Mouse (Mus musculus) hematopoietic stem cell, adult 5-6 weeks (primary cell): Measurements from ENCODE around the gene Slc2a3. TPM values are rescaled to one million over a fixed set of nuclear protein-coding genes. Genes with fewer than 3 reads are reported as not detected.

Experiments used
- ATAC-seq, 2 experiments: fragments of 125-278 bp in 1 of 2; replicated peaks in 1 of 2; 2 replicates each; pipeline ENCODE4 v1.8.0; 2016 to 2017; ENCODE audit warnings: inconsistent platforms in 2 of 2, mild to moderate bottlenecking in 2 of 2, moderate number of reproducible peaks in 2 of 2, low read depth in 1 of 2, moderate TSS enrichment in 1 of 2; ENCODE audit not compliant: low FRiP score in 2 of 2, poor library complexity in 2 of 2, severe bottlenecking in 2 of 2, insufficient read depth in 1 of 2, low TSS enrichment in 1 of 2
- total RNA-seq: library from RNA; stranded (forward); fragments of 172-1452, 232-1000 nt; gene quantifications from 2 replicates; pipeline ENCODE4 v1.2.3, GENCODE M21; 2017

Slc2a3 gene
- 64.6 and 82.1 TPM in 2 replicates for total RNA-seq

- peak; percentile 39 to 65 for ATAC-seq
These were observed at the start of gene Slc2a3 for GRCm38 (mm10) chr6:122801301-122801800. Slc2a3 (minus strand) TSS chr6:122801640.

DNA sequence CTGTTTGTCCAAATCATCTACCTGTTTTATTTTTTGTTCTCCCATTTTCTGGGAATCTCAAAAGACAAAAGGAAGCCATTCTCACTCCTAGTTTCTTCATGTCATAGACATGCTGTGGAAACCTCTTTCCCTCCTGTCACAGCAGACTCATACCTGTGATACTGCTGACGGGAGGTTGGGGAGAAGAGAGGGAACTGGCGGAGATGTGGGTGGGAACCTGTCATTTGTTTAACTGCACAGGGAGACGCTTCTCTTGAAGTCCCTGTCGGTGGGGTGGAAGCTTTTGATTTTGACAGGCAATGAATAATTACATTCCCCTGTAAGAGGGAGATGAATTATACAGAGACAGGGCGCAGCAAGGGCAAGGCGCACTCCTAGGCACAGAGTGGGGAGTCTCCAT is 42.3 kb upstream of the Slc2a3 start:
- ATAC-seq, result no peak

- no peak for ATAC-seq
These were observed 36.1 kb upstream of the Slc2a3 start for GRCm38 (mm10) chr6:122837539-122837938.

- no peak for ATAC-seq
These were observed 35.5 kb upstream of the Slc2a3 start for GRCm38 (mm10) chr6:122836974-122837373.

DNA sequence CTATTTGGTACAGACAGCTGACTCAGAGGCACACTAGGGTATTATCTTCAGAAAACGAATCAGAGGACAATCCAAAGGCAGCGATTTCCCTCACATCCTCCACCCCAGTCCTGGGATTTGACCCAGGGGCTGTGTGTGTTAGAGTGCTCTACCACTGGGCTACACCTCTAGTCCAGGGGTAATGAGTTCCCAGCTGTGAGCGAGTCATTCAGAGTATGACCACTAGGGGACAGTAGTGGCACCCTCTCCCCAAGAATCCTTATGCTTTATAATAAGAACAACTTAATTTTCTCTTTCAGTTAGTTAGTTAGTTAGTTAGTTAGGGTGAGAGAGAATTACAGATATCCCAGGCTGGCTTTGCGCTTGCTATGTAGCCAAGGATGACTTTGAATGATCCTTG is 32.9 kb upstream of the Slc2a3 start:
- peak; percentile 86 to 92 for ATAC-seq

GRCm38 (mm10) chr6:122832880-122833279 is 31.4 kb upstream of the Slc2a3 start:
- ATAC-seq, result no peak

DNA sequence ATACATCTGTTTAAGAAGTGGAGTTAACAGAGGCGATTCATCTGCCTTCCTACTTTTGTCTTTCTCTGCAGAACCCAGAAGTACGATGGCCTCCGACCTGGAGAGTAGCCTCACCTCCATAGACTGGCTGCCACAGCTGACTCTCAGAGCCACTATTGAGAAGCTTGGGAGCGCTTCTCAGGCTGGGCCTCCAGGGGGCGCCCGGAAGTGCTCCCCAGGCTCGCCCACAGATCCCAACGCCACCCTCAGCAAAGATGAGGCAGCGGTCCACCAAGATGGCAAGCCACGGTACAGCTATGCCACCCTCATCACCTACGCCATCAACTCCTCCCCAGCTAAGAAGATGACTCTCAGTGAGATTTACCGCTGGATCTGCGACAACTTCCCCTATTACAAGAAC is 26.6 kb upstream of the Slc2a3 start:
- ATAC-seq, result peak; percentile 40 to 48; a peak in 3 of 4 replicates

GRCm38 (mm10) chr6:122825923-122826742 is 24.7 kb upstream of the Slc2a3 start:
- ATAC-seq, result peak; percentile 82 to 85

GRCm38 (mm10) chr6:122825166-122825565 is 23.7 kb upstream of the Slc2a3 start:
- no peak for ATAC-seq

DNA sequence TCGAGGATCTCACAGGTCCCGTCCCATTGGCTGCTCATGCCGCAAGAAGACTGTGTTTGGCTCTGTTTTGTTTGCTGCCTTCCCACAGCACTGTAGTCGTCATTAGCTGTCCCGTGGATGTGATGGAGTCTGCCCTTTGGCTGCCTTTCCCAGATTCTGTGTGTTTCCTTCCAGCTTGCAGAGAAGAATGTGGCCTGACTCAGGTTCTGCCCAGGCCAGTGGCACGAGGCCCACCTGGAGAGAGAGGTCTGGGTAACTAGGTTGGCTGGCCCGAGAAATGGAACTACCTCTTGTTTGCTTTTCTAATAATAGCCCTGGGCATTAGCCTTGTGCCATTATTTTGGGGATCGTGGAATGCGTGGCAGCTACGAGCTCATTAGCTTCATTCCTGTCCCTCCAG is 22.6 kb upstream of the Slc2a3 start:
- ATAC-seq, result no peak

- ATAC-seq, result no peak
These were observed 20.4 kb upstream of the Slc2a3 start for GRCm38 (mm10) chr6:122821822-122822221.

GRCm38 (mm10) chr6:122820799-122821650 is 19.6 kb upstream of the Slc2a3 start:
- ATAC-seq, result peak in 1 of 2 experiments; percentile 8; a peak in 1 of 4 replicates

- peak; percentile 20 to 27; a peak in 2 of 4 replicates for ATAC-seq
These were observed 18.8 kb upstream of the Slc2a3 start for GRCm38 (mm10) chr6:122820071-122820798.

DNA sequence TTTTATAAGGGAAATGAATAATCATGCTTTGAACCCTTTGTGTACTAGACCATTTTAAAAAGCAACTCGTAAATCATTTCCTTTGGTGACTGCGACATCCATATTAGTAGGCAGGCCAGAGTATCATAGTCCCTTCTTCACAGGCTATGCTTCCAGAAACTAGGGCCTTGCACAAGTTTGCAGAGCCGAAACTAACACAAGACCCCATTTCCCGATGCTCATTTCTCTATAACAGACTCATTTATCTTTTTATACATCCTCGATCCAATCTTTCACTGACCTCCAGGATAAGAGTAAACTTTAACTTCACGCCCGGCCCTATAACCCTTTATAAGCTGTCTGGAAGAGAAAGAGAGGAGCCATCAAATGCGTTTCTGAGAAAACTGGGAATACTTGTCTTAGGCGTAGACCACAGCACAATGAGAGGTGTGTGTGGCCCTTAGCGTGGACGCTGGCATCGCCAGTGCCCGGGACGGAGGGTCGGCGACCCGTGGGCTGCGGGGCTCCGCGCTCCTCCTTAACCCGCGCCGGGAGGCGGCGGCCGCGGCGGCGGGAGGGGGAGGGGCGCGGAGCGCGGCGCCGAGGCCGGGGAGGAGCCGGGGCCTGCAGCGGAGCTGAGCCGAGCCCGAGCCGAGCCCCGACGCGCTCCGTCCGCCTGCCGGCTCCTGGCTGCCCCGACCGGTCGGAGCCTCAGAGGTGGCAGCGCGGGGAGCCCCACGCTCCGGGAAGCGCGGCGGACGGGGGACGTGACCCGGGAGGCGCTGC is 18.0 kb upstream of the Slc2a3 start, which contains the start of gene Foxj2:
Gene Foxj2 (plus strand): TSS at position 609 of the 765 bp plus-strand sequence.
- peak; percentile 53 to 72 for ATAC-seq

DNA sequence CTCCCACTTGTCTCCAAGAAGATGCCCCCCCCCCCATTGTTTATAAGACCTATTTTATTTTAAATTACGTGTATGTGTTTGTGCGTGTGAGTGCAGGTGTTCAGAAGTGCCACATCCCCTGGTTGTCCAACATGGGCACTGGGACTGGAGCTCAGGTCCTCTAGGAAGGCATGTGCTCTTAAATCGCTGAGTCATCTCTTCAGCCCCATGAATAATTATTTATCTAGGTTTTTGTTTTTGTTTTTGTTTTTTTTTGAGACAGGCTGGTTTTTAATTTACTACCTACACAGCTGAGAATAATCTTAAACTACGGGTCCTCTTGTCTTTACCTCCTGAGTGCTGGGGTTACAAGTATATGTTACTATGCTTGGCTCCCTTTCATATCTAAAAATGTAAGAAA is 12.2 kb upstream of the Slc2a3 start:
- ATAC-seq, result no peak

GRCm38 (mm10) chr6:122812716-122813115 is 11.3 kb upstream of the Slc2a3 start:
- ATAC-seq, result no peak
